Mouse (Mus musculus) central nervous system, embryonic 18 days (tissue): ENCODE measurements around the gene Dnase1l3. TPM values are rescaled to one million over a fixed set of nuclear protein-coding genes. Genes with fewer than 3 reads are reported as not detected.

Experiments used
- polyA plus RNA-seq: library from polyadenylated mRNA; depleted of rRNA; stranded (reverse); fragments of >200 nt; gene quantifications from 2 replicates; pipeline ENCODE4 v1.2.3, GENCODE M21; 2012; rRNA removed

The Dnase1l3 gene
- polyA plus RNA-seq, result 0.01 TPM in 1 of 2 replicates, not detected in the other

DNA sequence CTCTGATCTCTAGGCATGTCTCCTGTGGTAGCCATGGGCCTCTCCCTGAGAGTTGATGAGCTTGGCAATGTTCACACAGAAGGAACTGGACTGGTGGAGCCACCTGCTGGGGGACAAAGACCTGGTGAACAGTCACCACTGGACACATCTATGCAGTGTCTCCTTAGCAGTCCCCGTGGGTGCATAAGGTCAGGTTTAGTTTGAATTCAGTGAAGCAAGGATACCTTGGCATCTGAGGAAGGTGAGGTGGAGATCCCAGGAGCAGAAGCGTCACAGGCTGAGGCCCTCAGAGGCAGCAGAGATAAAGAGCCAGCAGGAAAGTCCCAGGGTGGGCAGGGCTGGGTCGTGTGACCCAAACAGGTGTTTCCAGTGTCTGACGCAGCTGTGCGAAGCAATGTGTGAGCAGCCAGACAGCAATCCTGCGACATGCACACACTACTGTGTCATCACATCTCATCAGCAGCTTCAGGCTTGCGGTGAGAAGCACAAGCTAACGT is at the start of gene Dnase1l3:
Gene Dnase1l3, minus strand, starts transcription at position 303 of the 497 bp plus-strand sequence.

DNA sequence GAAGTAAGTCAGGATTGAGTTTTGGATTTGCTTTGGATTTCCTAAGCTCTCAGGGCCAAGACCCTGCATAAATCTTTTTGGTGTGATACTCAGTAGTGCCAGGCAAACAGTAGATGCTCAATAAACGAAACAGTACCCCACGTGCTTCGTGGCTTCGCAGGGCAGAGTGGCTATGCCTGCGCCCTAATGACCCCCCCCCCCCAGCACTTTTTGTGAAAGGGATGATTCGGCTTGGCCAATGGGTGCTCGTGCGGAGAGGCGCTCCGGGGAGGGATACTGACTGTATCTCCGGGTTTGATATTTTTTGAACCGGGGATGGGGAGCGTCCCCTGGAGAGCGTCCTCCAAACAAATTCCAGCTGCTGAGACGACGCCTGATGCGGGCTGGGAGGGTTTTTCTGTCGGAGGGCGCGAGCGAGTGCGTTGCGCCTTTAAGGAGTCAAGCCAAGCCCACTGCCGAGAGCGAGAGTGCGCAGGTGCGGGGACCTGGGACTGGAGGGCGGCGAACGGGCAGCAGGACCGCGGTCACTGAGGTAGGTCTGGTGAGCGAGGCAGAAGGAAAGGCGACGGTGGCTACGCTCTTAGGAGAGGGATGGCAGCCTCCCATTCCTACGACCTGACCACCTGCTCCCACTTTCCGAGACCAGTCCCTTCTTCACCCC is 8.2 kb upstream of the Dnase1l3 start, which contains the start of gene Abhd6:
Gene Abhd6, plus strand, starts transcription at position 471 of the 661 bp plus-strand sequence.

DNA sequence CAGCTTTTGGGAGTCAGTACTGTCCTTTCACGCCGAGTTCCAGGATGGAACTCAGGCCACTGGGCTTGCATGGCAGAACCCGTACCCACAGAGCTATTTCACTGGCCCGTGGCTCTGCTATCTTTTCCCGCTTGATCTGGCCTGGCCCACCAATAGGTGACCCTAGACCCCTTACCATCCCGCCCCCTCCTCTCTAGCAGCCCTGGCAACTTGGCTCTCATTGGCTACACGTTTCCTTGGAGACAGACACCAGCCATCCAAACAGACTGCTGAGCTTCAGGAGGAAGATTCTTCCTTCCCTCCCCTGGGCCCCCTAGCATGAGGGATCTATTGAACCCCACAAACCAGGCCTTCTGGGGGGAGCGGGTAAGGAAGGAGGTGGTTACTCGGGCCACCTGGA is 37.3 kb downstream of the Dnase1l3 start, which contains the start of gene Gm45521:
Gene Gm45521, plus strand, starts transcription at position 240 of the 400 bp plus-strand sequence.

Other genes starting within 250 kb of the Dnase1l3 start
- gene Gm26661, start 203.0 kb downstream of the Dnase1l3 start, polyA plus RNA-seq, result not detected in 2 replicates
- gene Flnb, start 176.6 kb downstream of the Dnase1l3 start, polyA plus RNA-seq, result 19.1 and 19.5 TPM in 2 replicates
- gene Gm45521, start 37.3 kb downstream of the Dnase1l3 start, polyA plus RNA-seq, result 0.17 and 0.18 TPM in 2 replicates
- 19.2 and 19.8 TPM in 2 replicates for gene Abhd6, start 8.3 kb upstream of the Dnase1l3 start, polyA plus RNA-seq
- 26.2 and 28.2 TPM in 2 replicates for gene Rpp14, start 85.8 kb upstream of the Dnase1l3 start, polyA plus RNA-seq
- 66.0 and 66.3 TPM in 2 replicates for gene Pxk, start 103.6 kb upstream of the Dnase1l3 start, polyA plus RNA-seq
- gene Pdhb, start 178.5 kb upstream of the Dnase1l3 start, polyA plus RNA-seq, result 201 and 216 TPM in 2 replicates
- gene Kctd6, start 219.6 kb upstream of the Dnase1l3 start, polyA plus RNA-seq, result 20.1 and 23.0 TPM in 2 replicates